Mouse (Mus musculus) activated CD4-positive, CD25-positive, alpha-beta regulatory T cell (primary cell): ENCODE measurements around the gene Ugt2b38. TPM values are rescaled to one million over a fixed set of nuclear protein-coding genes. Genes with fewer than 3 reads are reported as not detected.

Experiments
- polyA plus RNA-seq, 2 experiments: library from polyadenylated mRNA; unstranded; fragments of 100-300 nt; shearing (Covaris generic); gene quantifications; one replicate each; pipeline ENCODE4 v1.2.1; 2017

The Ugt2b38 gene
- polyA plus RNA-seq, result not detected

GRCm38 (mm10) chr5:87424041-87424440, at the start of gene Ugt2b38:
Gene Ugt2b38, minus strand, starts transcription at chr5:87424203.

Other genes starting within 250 kb of the Ugt2b38 start
- under 1 TPM in 1 of 2 experiments, not detected in 1; 0.23 TPM for gene Ugt2b37, start 169.4 kb downstream of the Ugt2b38 start, polyA plus RNA-seq
- gene Ugt2a3, start 87.0 kb downstream of the Ugt2b38 start, polyA plus RNA-seq, result under 1 TPM in 1 of 2 experiments, not detected in 1; 0.14 TPM
- gene Ugt2a2, start 58.1 kb upstream of the Ugt2b38 start, polyA plus RNA-seq, result not detected
- gene Gm43638, start 62.6 kb upstream of the Ugt2b38 start, polyA plus RNA-seq, result not detected
- not detected for gene Ugt2a1, start 66.7 kb upstream of the Ugt2b38 start, polyA plus RNA-seq
- not detected for gene Sult1b1, start 114.0 kb upstream of the Ugt2b38 start, polyA plus RNA-seq
- under 1 TPM; 0.11 to 0.16 TPM for gene Sult1d1, start 144.8 kb upstream of the Ugt2b38 start, polyA plus RNA-seq
- not detected for gene Sult1e1, start 167.4 kb upstream of the Ugt2b38 start, polyA plus RNA-seq
- gene Csn1s1, start 242.0 kb upstream of the Ugt2b38 start, polyA plus RNA-seq, result 1 to 10 TPM in 1 of 2 experiments, not detected in 1; 1.3 TPM